Comparison of ENCODE assay signal across 8 mouse cellular contexts in genomic region chr12:111039771-111040530, GRCm38 (mm10). TPM values are rescaled to one million over a fixed set of nuclear protein-coding genes. Genes with fewer than 3 reads are reported as not detected.
A peak's percentile ranks its signal among the peaks of the same experiment; 100 is the strongest.
DNase-seq lines count a peak whose midpoint lies in the region; ATAC-seq and TF ChIP-seq lines count a peak whose summit lies in the region.

No protein-coding gene starts in this region.

- H3K27ac ChIP-seq in ES-Bruce4 (ENCODE audit: insufficient read depth, low read length) (no peak overlapping the region), macrophage (no peak overlapping the region)
- H3K27ac ChIP-seq in forebrain, embryonic 12.5 days = peak overlapping the region; percentile 99
- H3K27ac ChIP-seq in hindbrain, embryonic 10.5 days = peak overlapping the region; percentile 100

- TF ChIP-seq POLR2A in ES-Bruce4 (IDR thresholded peaks at IDR 0.05; ENCODE audit: insufficient read depth, low read length) = no peak

- WGBS in forebrain, embryonic 12.5 days = under 1% methylated on average over 65 of the region's 65 CpGs
- under 1% methylated on average over 65 of the region's 65 CpGs for WGBS in hindbrain, embryonic 10.5 days
- 1% methylated on average over 35 of the region's 65 CpGs for WGBS in macrophage (ENCODE audit: missing documents)

- peaks cover 52% of the 10 kb centered on the region for H3K79me2 ChIP-seq in macrophage (ENCODE audit: inconsistent target)

- peak; percentile 13 to 14 for DNase-seq in adrenal gland, postnatal 4 days (ENCODE audit: low spot score in 2 of 2)
- peak; percentile 36 for DNase-seq in hindbrain, embryonic 10.5 days (ENCODE audit: low spot score)
- DNase-seq in layer of hippocampus, postnatal 36 days = peak; percentile 17 to 36
- peak; percentile 31 for DNase-seq in right cerebral cortex, postnatal 4 days

- no peak for TF ChIP-seq CTCF in ES-Bruce4 (IDR thresholded peaks at IDR 0.05; ENCODE audit: low read depth, low read length)

- H3K36me3 ChIP-seq in ES-Bruce4 (ENCODE audit: control insufficient read depth, insufficient read depth, low read length, poor library complexity, severe bottlenecking) (no peaks in the 10 kb centered on the region), macrophage (ENCODE audit: inconsistent target) (0 out of 2 replicates have a peak, but pooled peaks cover 5% of the 10 kb centered on the region)
- H3K36me3 ChIP-seq in forebrain, embryonic 12.5 days (replicated peaks) = peaks cover 6% of the 10 kb centered on the region
- H3K36me3 ChIP-seq in hindbrain, embryonic 10.5 days = peaks cover 28% of the 10 kb centered on the region

- peak overlapping the region; percentile 96 for H3K9ac ChIP-seq in ES-Bruce4 (ENCODE audit: low read depth, poor library complexity, severe bottlenecking)
- peak overlapping the region; percentile 95 for H3K9ac ChIP-seq in forebrain, embryonic 12.5 days

- no peaks in the 10 kb centered on the region for H3K27me3 ChIP-seq in ES-Bruce4 (ENCODE audit: control insufficient read depth, insufficient read depth, low read length, poor library complexity, severe bottlenecking)
- H3K27me3 ChIP-seq in forebrain, embryonic 12.5 days = no peaks in the 10 kb centered on the region
- H3K27me3 ChIP-seq in hindbrain, embryonic 10.5 days (ENCODE audit: insufficient read depth, poor library complexity, severe bottlenecking) = no peaks in the 10 kb centered on the region

- peak overlapping the region; percentile 93 for H3K4me2 ChIP-seq in forebrain, embryonic 12.5 days

- no peaks in the 10 kb centered on the region for H3K9me3 ChIP-seq in ES-Bruce4 (replicated peaks; ENCODE audit: control insufficient read depth, insufficient read depth, low read length, poor library complexity, severe bottlenecking)
- H3K9me3 ChIP-seq in forebrain, embryonic 12.5 days = no peaks in the 10 kb centered on the region
- no peaks in the 10 kb centered on the region for H3K9me3 ChIP-seq in hindbrain, embryonic 10.5 days

- H3K4me1 ChIP-seq in ES-Bruce4 (ENCODE audit: control insufficient read depth, insufficient read depth, low read length) = peaks cover 3% of the 10 kb centered on the region
- H3K4me1 ChIP-seq in forebrain, embryonic 12.5 days = peaks cover 31% of the 10 kb centered on the region
- peaks cover 42% of the 10 kb centered on the region for H3K4me1 ChIP-seq in hindbrain, embryonic 10.5 days (replicated peaks)

- ATAC-seq in forebrain, embryonic 12.5 days (ENCODE audit: low FRiP score) = no peak
- no peak for ATAC-seq in granulocyte monocyte progenitor cell, adult 5-6 weeks (replicated peaks; ENCODE audit: poor library complexity, severe bottlenecking)

- H3K4me3 ChIP-seq in ES-Bruce4 (ENCODE audit: low read depth, low read length) (peak overlapping the region; percentile 95), macrophage (ENCODE audit: inconsistent target) (peak overlapping the region; percentile 65)
- peak overlapping the region; percentile 84 for H3K4me3 ChIP-seq in forebrain, embryonic 12.5 days (replicated peaks)
- H3K4me3 ChIP-seq in hindbrain, embryonic 10.5 days = peak overlapping the region; percentile 98

- TF ChIP-seq EP300 in ES-Bruce4 (IDR thresholded peaks at IDR 0.05; ENCODE audit: insufficient read depth, low read depth, low read length) = no peak

RNA-seq across cellular contexts. Expression of gene Rcor1, which starts 0.8 kb away (rescaled TPM):
- polyA plus RNA-seq in ES-Bruce4 (2011; ENCODE audit: insufficient read depth, insufficient read length, low read depth, missing spikeins) = 31.8 and 34.4 TPM in 2 replicates
- 10 to 100 TPM; 47.5 to 49.4 TPM for total RNA-seq in adrenal gland, postnatal 4 days (2021)
- polyA plus RNA-seq in forebrain, embryonic 12.5 days (2016; fragmentation: Nextera tagmentation; extraction: Ambion mirVana) = 10.1 and 10.7 TPM in 2 replicates
- polyA plus RNA-seq in hindbrain, embryonic 10.5 days (2016; fragmentation: Nextera tagmentation; extraction: Ambion mirVana) = 5.0 and 6.6 TPM in 2 replicates
- 10 to 100 TPM; 18.2 to 18.3 TPM for total RNA-seq in layer of hippocampus, postnatal 36 days (2021)
- total RNA-seq in macrophage (2018; cell fraction: chromatin; rRNA removed) = 10 to 100 TPM; 10.2 to 46.2 (median 38.7) TPM
- 10 to 100 TPM; 20.2 to 42.9 (median 30.3) TPM for total RNA-seq in macrophage (2018; cell fraction: cytosol; rRNA removed)
- 10 to 100 TPM; 18.4 to 63.4 (median 41.9) TPM for total RNA-seq in macrophage (2018; cell fraction: nucleus; rRNA removed)
- 22.6 to 25.5 TPM (median 23.9 TPM) in 3 replicates for polyA plus RNA-seq in macrophage (2018)
- 36.3 and 44.3 TPM in 2 replicates for total RNA-seq in granulocyte monocyte progenitor cell, adult 5-6 weeks (2014; fragmentation: Nextera tagmentation)
- 29.1 and 31.7 TPM in 2 replicates for total RNA-seq in granulocyte monocyte progenitor cell, adult 5-6 weeks (2017)

Comparison
In these comparisons a context has a peak if more than half of its experiments do, and no peak if none do; other contexts are left out.
1. H3K27ac ChIP-seq: peak in forebrain, embryonic 12.5 days (single experiment) and hindbrain, embryonic 10.5 days (single experiment); none in ES-Bruce4 (single experiment) and macrophage (single experiment).
2. Peak in every context shown above with its lines, with median percentiles within 50 percentile points of each other: H3K4me3 ChIP-seq and DNase-seq.